Mouse (Mus musculus) heart, postnatal 25 days (tissue): ENCODE results near the gene Cacna2d4. TPM values are rescaled to one million over a fixed set of nuclear protein-coding genes. Genes with fewer than 3 reads are reported as not detected.
"Not testable (repeated sequence)": the region's sequence is repeated elsewhere in the genome, so short reads cannot be mapped to it uniquely, and the experiment has no call there.

ENCODE experiments used
- DNase-seq: peaks from one replicate; pipeline ENCODE4 v3.0.0; 2022; ENCODE audit warnings: low spot score
- intact Hi-C: fragments of 180-260 bp; cut with DNase I; formaldehyde crosslinking; loops from one replicate; pipeline ENCODE4 v1.15.1; 2025
- total RNA-seq, 2 experiments: library from RNA; stranded (reverse); gene quantifications; 2 replicates each; pipeline ENCODE4 v1.2.3; 2021

Gene Cacna2d4
- total RNA-seq, 2 experiments from 2014 or later, result not detected

DNA sequence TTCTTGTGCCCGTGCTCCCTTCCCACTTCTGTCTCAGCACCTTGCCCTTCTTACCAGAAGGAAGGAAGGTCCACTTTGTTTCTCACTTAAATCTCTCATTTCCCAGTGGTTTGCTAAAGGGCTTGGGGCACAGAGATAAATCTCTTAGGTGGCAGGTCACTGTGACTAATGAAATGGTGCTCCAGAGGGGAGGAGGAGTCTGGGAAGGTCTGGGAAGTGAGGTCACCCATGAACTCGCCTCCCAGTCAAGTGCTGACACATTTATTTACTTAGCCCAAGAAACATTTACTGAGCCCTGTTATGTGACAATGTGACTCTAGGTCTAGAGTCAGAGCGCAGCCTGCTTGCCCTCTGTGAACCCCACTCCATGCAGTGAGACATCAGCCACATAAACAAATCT lies 96.9 kb downstream of the Cacna2d4 start:
- no peak for DNase-seq
- intact Hi-C loops, result no loop called here

DNA sequence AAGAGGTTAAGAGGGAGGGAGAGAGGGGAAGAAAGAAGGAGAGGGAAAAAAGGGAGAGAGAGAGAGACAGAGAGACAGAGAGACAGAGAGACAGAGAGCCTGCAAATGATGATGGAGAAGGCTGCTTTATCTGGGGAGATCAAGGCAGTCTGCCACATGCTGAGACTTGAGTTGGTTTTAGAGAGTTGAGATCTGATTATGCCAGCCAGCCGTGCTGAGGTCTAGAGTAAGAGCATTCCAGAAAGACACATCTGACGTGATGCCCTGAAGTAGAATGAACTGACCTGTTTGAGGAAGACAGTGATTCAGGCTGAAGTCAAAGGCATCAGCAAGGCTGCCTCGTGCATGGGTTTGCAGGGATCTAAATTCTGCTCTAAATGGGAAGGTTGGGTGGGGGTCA lies 97.5 kb downstream of the Cacna2d4 start:
- intact Hi-C loops, result no loop called here
- no peak for DNase-seq

DNA sequence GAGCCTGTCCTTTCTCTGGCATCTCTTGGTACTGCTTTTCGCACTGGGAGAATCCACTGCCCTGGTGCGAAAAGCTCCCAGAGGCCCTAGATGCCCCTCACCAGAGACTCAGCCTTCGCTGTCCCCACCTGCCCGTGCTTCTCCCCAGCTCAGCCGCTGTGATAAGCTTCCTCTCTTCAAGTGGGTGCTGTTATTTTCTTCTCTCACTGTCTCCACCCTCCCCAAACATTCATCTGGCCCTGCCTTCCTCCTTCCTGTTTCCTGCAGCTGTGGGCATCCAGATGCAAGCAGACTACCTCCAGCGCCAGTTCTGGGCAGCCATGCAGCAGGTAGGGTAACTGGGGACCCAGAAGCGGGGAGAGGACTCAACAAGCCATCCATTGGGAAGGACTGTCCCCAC lies 99.8 kb downstream of the Cacna2d4 start:
- DNase-seq, result no peak
- intact Hi-C loops, result no loop called here

DNA sequence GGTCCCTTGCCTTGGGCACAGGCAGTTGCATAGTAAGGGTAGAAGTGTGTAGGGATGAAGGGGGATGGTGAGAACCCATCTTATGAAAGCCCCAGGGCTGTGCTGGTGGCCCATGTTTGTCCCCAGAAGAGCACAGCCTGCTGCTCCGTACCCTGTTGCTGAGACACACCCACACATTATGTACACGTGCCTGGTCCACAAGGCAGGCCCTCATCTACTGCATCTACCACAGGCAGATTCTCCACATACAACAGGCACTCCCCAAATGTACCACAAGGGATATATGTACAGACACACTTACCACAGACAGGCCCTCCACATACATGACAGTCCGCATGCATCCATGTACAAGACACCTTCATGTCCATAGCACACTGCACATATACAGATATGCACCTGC lies 101.0 kb downstream of the Cacna2d4 start:
- DNase-seq, result no peak
- intact Hi-C loops, result no loop called here

DNA sequence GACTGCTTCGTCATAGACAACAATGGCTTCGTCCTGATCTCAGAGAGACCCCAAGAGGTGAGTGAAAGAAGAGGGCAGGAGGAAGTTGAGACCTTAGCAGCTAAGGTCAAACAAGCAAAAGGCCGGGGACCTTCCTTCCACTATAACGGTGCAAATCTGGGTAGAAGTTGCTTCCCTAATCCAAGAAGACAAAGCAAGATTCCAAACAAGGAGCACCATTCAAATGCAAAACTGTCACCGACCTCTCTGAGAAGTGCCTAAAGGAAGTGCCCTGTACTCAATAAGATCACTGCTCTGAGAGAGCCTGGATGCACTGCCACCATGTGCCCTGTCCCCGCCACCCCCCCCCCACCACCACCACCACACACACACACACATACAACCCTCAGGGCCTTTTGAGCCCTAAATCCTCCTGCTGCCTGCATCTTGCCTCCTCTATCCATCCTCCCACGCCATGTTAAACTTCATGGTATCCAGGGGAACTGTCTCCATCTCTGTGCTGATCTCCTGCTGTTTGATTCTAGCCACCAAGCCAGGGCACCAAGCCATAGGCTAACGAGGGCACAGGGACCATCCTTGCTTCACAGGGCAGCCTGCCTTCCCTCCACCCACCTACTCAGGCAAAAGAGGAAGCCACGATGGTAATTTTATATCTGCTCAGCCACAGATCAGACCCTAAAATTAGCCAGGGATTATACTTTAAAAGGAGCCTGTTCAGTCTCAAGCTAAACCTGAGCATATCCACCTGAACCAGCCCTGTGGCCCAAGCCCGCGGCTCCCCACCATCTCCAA lies 102.0 kb downstream of the Cacna2d4 start:
- no peak for DNase-seq
- intact Hi-C loops, result no loop called here

DNA sequence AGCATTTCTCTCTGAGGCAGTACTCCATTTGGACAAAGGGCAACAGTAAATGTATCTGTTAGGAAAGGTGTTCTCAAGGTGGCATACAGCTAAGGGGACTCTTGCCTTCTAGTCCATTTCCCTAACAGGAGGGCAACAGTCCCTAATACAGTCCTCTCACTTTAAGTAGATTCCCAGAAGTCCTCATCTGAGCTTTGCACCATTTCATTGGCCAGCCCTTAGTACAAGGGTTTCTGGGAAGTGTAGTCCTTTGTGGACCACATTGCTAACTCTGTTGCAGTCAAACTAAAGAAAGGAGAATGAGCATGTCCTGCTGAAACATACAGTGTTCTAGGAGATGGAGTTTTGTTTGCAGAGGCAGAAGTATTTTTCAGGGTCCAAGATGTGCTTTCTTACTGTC lies 105.1 kb downstream of the Cacna2d4 start:
- intact Hi-C loops, result no loop called here
- DNase-seq, result no peak

DNA sequence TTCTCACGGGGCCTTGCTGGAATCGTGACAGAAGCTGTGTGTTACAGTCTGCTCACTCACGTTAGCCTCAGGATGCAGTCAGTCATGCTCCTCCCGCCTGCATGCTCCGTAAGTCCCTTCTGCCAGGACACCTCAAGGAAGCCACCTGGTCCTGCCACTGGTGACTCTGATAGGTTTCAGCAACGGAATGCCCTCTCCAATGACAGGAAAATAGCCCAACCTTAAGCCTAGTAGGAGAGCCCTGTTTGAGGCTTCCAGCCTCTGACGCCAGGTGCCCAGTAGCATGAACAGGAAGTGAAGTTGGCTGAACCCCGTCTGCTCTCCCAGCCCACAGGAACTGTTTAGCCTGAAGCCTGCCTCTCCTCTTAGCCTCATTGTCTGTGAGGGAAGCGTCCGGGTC lies 109.9 kb downstream of the Cacna2d4 start:
- intact Hi-C loops, result loop anchor here (5.0 kb wide), 2 partner anchors 219 to 424 kb away; no protein-coding TSS in a partner anchor
- DNase-seq, result no peak

DNA sequence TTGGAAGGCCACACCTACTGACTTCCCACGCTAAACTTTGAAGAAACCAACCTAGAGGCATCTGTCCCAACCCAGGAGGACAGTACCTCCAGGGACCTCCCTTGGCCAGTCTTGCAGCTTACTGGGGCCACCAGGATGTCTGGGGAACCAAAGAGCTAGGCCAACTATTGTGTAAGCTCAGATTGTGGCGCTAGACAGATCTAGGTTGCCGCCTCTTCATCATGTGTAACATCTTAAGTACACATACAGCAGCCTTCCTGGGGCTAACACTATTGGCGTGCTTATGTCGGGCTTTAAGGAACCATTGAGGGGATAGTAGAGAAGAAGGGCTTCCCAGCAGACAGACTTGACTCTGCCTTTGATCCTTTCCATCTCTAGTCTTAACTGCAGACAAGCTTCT lies 111.5 kb downstream of the Cacna2d4 start:
- intact Hi-C loops, result loop anchor here (2.0 to 5.0 kb wide), 3 partner anchors 83 to 426 kb away; no protein-coding TSS in a partner anchor
- DNase-seq, result no peak

DNA sequence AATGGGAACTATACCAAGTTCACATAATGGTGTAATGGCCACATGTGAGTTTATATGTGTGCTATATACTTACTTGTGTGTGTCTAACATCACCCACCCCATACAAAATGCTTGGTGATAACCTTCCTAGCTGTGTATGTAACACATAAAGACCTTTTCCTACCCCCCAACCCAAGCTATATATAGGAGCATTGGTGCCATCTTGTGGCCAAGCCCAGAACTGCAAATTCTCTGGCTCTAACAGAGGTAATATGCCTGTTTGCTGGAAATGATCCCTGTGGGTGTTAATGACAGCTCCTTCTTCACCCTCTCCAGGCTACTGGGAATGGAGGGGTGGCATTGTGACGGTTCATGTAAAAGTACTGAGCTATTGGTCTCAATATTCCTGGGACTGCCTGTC lies 111.9 kb downstream of the Cacna2d4 start:
- DNase-seq, result no peak
- intact Hi-C loops, result loop anchor here (2.0 to 5.0 kb wide), 3 partner anchors 83 to 426 kb away; no protein-coding TSS in a partner anchor

DNA sequence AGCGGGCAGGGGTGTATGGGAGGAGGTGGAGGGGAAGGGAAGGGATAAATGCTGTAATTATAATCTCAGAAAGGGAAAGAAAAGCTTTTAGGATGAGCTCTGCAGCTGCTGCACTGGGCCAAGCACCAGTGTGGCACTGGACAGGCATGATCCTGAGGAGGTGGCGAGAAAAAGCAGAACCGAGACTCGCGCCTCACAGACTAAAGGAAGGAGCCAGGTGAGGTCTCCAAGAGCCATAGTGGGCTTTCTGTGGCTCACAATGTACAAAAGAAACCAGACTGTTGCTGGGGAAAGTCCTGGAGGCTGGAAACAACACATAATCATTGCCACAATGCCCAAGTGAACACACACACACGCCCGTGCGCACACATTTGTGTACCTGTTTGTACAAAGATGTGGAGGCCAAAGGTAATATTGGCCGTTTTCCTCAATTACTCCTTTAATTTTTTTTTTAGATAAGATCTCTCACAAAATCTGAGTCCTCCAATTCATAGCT lies 114.4 kb downstream of the Cacna2d4 start:
- intact Hi-C loops, result no loop called here
- no peak for DNase-seq

DNA sequence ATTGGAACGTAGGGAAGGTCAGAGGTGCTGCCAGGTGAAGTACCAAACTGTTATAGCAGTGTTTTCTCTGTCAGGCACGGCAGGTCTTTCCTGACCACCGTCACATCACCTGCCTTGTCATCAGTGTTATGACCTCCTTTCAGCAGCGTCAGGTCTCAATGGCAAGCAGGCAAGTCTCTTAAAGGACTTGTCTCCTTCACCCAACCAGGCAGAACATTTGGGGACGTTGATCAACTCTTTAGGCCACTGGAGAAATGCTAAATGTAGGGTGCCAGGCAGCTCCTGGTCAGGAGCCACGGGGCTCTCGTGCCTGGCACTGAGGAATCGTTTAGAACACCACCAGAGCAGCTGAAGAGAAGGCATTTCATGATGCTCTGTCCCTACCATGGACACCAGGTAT lies 115.3 kb downstream of the Cacna2d4 start:
- no peak for DNase-seq
- intact Hi-C loops, result no loop called here

DNA sequence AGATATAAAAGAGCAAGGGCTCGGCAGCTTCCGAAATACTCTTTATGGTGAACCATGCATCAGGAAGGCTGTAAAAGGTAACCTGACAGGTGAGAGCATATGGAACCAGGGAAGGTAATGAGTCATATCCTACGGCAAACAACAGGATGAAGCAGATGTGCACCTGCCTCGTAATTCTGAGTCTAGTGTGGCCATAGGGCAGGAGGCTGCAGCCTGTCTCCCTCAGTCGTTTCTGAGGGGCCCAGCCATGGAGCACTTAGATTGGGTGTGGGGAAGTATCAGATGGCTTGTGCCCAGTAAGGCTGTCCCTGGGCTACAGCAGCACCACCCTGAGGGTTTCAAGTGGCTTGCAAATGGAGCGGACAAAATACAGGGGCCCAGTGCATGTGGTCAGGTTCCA lies 116.2 kb downstream of the Cacna2d4 start:
- no peak for DNase-seq
- intact Hi-C loops, result no loop called here

DNA sequence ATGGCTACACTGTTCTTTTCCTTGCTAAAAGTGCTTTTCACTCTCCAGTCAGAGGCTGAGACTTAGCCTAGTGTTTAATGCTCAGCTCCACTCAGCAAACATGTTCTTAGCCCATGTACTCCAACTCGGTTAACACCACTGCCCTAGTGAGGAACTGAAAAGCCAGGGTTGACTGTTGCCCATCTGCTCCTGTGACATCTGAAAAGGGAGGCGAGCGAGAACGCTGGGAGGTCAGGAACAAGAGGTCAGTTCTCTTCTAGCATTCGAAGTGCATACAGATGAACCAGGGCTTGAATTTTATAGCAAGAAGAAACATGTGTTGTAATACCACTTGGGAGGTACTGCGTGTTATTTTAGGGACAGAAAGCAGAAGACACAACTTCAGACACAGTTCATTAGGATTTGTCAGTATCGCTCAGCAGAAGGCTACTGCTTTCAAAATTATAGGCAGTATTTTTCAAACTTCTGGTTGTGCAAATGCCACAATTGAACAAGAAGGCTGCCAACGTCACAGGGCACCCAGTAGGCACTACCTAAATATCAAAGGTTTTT lies 121.8 kb downstream of the Cacna2d4 start:
- intact Hi-C loops, result no loop called here
- no peak for DNase-seq

DNA sequence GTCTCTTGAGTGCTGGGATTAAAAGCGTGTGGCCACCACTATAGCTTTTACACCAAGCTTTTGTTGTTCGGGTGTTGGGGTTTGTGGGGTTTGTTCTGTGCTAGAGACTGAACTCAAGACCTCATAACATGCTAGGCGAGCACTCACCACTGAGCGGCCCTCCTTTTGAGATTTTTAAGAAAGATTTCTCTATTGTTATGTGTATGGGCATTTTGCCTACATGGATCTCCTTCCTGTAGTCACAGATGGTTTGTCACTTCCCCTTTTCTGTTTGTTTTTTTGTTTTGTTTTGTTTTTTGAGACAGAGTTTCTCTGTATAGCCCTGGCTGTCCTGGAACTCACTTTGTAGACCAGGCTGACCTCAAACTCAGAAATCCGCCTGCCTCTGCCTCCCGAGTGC lies 123.9 kb downstream of the Cacna2d4 start:
- not testable (repeated sequence) for DNase-seq
- intact Hi-C loops, result loop anchor here (5.0 kb wide), 1 partner anchor 67 kb away; no protein-coding TSS in a partner anchor

DNA sequence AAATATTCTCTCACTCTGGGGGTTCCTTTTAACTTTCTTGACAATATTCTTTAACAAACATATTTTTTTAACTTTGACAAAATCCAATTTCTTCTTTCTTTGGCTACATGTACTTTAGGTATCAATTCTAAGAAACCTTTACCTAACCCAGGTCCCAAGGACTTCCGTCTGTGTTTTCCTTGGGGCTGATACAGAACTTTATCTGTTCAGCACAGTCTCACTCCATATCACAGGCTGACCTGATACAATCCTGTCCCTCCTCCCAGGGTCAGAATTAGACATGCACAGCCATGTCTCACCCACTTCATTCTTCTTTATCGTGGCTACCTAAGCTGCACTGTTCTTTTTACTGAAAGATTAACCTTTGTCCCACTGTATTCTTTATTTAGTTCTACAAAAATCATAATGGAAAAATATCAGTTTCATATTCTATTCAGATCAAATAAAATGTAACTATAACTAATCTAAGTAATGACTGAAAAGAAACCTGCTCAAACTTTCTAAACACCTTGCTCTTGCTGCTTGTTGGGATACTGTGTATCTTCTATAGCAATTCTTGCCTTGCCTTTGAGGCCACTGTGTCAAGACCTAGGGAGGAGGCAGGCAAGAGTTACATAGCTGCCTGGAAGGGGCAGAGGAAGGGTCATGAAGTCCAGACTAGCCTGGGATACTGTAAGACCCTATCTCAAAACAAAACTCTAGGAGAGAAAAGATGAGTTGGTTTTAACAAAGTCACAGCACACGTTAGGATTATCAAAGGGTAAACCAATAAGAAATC lies 124.8 kb downstream of the Cacna2d4 start:
- intact Hi-C loops, result loop anchor here (5.0 kb wide), 1 partner anchor 66 kb away; no protein-coding TSS in a partner anchor
- DNase-seq, result no peak

DNA sequence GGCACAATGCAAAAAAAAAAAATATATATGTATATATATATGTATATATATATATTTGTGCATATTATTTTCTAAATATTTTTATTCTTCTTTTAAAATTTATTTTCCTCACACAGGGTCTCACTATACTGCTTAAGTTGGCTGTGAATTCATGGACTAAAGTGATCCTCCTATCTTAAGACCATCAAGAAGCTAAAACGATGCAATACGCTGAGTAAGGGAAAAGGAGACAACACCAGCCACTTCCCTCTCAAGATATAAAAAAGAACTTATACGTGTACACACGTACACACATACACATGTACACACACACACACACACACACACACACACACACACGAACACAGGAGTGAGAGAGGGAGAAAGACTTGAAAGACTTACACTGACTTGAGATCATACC lies 127.3 kb downstream of the Cacna2d4 start:
- intact Hi-C loops, result loop anchor here (5.0 kb wide), 1 partner anchor 64 kb away; no protein-coding TSS in a partner anchor
- DNase-seq, result no peak

DNA sequence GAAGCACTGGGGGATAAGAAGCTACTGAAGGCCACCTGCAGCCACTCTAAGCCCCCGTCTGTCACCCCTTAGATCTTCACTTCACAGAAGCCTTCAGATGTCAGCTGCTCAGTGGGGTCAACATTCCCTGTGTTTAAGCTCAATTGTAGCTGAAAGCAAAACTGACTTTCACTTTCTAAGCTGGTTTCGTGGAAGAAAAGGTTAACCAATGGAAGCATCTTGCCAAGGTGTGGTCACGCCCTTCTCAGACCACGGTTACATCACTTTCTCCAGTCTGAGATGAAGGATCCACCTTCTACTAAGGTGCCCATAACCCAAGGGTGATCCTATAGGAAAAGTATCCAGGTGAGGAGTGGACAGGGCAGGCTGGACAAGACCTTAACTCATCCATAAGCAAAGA lies 130.5 kb downstream of the Cacna2d4 start:
- intact Hi-C loops, result loop anchor here (5.0 kb wide), 1 partner anchor 1121 kb away; no protein-coding TSS in a partner anchor
- DNase-seq, result not testable (repeated sequence)

DNA sequence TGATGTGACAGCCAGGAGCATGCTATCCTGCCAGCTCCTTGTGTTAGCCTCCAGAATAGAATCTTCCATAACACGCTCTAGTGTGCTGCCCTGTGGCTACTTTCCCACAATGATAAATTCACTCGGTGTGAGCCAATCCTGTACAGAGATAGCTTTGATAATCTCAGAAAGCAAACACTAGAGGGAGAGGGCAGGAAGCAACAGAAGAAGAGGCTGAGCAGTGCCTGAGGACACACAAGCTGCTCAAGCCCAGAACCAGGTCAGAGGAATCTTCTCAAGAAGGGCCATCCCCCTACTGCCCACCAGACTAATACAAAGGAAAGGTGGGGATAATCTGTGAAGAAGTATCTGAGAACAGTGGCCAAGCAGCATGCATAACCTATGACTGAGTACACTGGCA lies 131.1 kb downstream of the Cacna2d4 start:
- DNase-seq, result no peak
- intact Hi-C loops, result loop anchor here (5.0 kb wide), 1 partner anchor 1120 kb away; no protein-coding TSS in a partner anchor

DNA sequence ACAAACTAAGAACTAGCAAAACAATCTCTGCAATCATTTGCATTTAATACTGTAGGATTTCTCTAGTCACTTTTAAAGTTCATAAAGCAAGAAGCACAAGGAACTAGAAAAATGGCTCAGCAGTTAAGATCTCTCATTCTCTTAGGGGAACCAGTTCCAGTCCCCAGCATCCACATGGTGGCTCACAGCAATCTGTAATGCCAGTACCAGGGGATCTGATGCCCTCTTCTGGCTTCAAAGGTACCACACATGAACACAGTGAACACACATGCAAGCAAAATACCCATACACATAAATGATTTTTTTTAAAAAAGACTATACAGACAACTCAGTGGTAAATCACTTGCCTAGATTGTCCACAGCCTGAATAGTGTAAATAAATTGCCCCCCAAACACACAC lies 135.3 kb downstream of the Cacna2d4 start:
- intact Hi-C loops, result no loop called here

DNA sequence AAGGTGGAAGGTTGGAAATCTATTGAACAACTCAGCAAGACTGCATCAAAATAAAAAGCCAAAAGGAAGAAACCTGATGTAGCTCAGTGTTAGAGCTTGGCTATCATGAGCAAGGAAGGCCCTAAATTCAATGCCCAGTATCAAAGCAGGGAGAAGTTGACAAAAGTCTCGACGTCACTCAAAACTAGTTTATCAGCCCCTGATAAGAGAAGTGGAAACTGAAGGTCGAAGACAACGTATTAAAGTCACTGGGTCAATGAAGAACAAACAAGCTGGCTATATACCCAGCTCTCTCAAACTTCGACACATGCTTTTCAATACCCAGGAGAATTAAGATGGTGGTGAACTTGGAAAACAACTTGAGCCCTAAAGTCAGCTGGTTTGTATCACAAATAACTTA lies 135.9 kb downstream of the Cacna2d4 start:
- no peak for DNase-seq
- intact Hi-C loops, result no loop called here

More for the DNA sequence above, 135.3 kb downstream of the Cacna2d4 start:
- DNase-seq, result no peak
